Comparison of ENCODE assay signal across 27 mouse cellular contexts in genomic region chr3:109327128-109327527, GRCm38 (mm10).
"Had no signal": no experiment of that assay in that cellular context is flagged by ENCODE, and none has a peak within 500 bp of the region (broad histone marks: within the 10 kb centered on the region; RNA-seq: fewer than 3 reads in every experiment).

No protein-coding gene starts in this region.

- H3K9ac ChIP-seq: heart, embryonic 12.5 days; hindbrain, embryonic 12.5 days; hindbrain, embryonic 15.5 days; intestine, embryonic 15.5 days; limb, embryonic 12.5 days; liver, embryonic 13.5 days; liver, embryonic 15.5 days; liver, postnatal 0 days had no signal

- H3K4me1 ChIP-seq: hindbrain, embryonic 10.5 days; hindbrain, embryonic 12.5 days; hindbrain, embryonic 15.5 days; intestine, embryonic 15.5 days; limb, embryonic 12.5 days; liver, embryonic 13.5 days; liver, embryonic 15.5 days had no signal

- H3K4me3 ChIP-seq: heart, embryonic 10.5 days; heart, embryonic 12.5 days; hindbrain, embryonic 10.5 days; hindbrain, embryonic 12.5 days; hindbrain, embryonic 15.5 days; intestine, embryonic 15.5 days; layer of hippocampus, adult 2 months; left cerebral cortex, adult 2 months; limb, embryonic 10.5 days; limb, embryonic 12.5 days; liver, embryonic 13.5 days; liver, embryonic 15.5 days had no signal

- H3K36me3 ChIP-seq: heart, embryonic 10.5 days; heart, embryonic 12.5 days; hindbrain, embryonic 10.5 days; hindbrain, embryonic 12.5 days; hindbrain, embryonic 15.5 days; intestine, embryonic 15.5 days; limb, embryonic 10.5 days; limb, embryonic 12.5 days; liver, embryonic 13.5 days; liver, embryonic 15.5 days had no signal

- H3K9me3 ChIP-seq: heart, embryonic 10.5 days; hindbrain, embryonic 10.5 days; hindbrain, embryonic 12.5 days; hindbrain, embryonic 15.5 days; intestine, embryonic 15.5 days; limb, embryonic 10.5 days; liver, embryonic 13.5 days; liver, embryonic 15.5 days had no signal

- ATAC-seq: inflammation-experienced regulatory T-cells, adult 6 months; intestine, embryonic 15.5 days; intestine, postnatal 0 days; liver, postnatal 0 days had no signal

- DNase-seq: gastrocnemius, postnatal 10 days; gastrocnemius, postnatal 25 days; heart, adult 18-20 months; heart, postnatal 10 days; heart, postnatal 4 days; kidney, adult 18-20 months; kidney, adult 8-10 months; kidney, postnatal 10 days; kidney, postnatal 25 days; kidney, postnatal 4 days; liver; liver, embryonic 13.5 days; liver, postnatal 0 days had no signal

- H3K27ac ChIP-seq: heart, embryonic 10.5 days; hindbrain, embryonic 10.5 days; hindbrain, embryonic 12.5 days; hindbrain, embryonic 15.5 days; intestine, embryonic 15.5 days; left cerebral cortex, adult 2 months; limb, embryonic 10.5 days; limb, embryonic 12.5 days; liver, embryonic 13.5 days; liver, embryonic 15.5 days had no signal

- H3K27me3 ChIP-seq: heart, embryonic 12.5 days; hindbrain, embryonic 12.5 days; hindbrain, embryonic 15.5 days; intestine, embryonic 15.5 days; limb, embryonic 12.5 days; liver, embryonic 13.5 days; liver, embryonic 15.5 days had no signal

- H3K4me2 ChIP-seq: heart, embryonic 12.5 days; hindbrain, embryonic 12.5 days; hindbrain, embryonic 15.5 days; intestine, embryonic 15.5 days; limb, embryonic 12.5 days; liver, embryonic 11.5 days; liver, embryonic 13.5 days; liver, embryonic 15.5 days had no signal
